Mouse (Mus musculus) thymus, adult 2 months (tissue): ENCODE measurements around the gene Kdm6b.

Experiments
- CTCF ChIP-seq: fragments of 200-500 bp; IDR thresholded peaks from 2 replicates; pipeline ENCODE4 v1.5.1; 2012; ENCODE audit warnings: mild to moderate bottlenecking, control low read depth, low read length, moderate library complexity, borderline replicate concordance; ENCODE audit not compliant: control insufficient read depth, poor library complexity, insufficient read depth; ENCODE audit errors: extremely low read depth
- POLR2A ChIP-seq: fragments of 200-500 bp; IDR thresholded peaks from 2 replicates; pipeline ENCODE4 v1.6.1; 2012; ENCODE audit warnings: mild to moderate bottlenecking, low read length, control low read depth, moderate library complexity; ENCODE audit not compliant: control insufficient read depth, poor library complexity, insufficient read depth; ENCODE audit errors: extremely low read depth

DNA sequence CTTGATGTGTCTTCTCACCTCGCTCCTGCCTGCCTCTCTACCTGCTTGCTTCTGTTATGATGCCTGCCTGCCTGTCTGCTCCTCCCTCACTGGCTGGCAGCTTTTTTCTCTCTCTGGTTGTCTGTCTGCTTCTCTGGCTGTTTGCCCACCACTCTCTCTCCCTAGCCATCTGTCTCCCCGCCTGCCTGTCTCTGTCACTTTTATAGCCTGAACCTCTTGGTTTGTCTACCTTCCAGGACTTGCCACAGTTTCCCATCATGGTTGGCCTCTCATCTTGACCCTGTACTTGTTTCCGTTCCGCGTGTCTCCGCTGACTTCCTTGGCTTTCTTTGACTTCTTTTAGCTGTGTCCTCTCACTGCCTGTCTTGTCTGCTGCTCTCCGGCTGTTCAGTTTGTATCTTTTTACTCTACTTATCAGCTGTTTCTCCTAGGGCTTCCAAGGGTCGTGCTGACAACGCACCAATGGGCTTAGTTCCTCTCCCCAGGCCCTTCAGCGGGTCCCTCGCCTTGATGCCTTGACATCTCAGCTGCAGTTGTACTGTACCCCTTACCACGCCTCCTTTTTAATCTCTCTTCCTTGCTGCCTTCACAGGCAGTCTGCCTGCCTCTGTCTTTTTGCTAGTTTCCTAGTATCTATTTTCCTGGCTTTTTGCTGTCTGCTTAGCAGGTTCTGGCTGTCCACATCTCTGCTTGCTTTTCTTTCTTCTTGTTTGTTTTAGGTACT is 41.3 kb downstream of the Kdm6b start:
- no peak for TF ChIP-seq POLR2A
- no peak for TF ChIP-seq CTCF
